Mouse (Mus musculus) brain, embryonic 14.5 days (tissue): Measurements from ENCODE around the gene Yy1.

ENCODE experiments used
- CTCF ChIP-seq: fragments of 200-500 bp; IDR thresholded peaks from 2 replicates; pipeline ENCODE4 v1.5.1; 2012; ENCODE audit warnings: inconsistent platforms, mild to moderate bottlenecking, moderate library complexity, borderline replicate concordance; ENCODE audit not compliant: insufficient read depth, insufficient read length; ENCODE audit errors: extremely low read depth
- POLR2A ChIP-seq: fragments of 200-500 bp; IDR thresholded peaks from 2 replicates; pipeline ENCODE4 v1.6.1; 2012; ENCODE audit warnings: mild to moderate bottlenecking, inconsistent platforms, borderline replicate concordance; ENCODE audit not compliant: poor library complexity, insufficient read depth, insufficient read length, severe bottlenecking; ENCODE audit errors: extremely low read depth

- TF ChIP-seq POLR2A (peak; percentile 48), CTCF (no peak)
Observed at GRCm38 (mm10) chr12:108792152-108792545, 624 bp upstream of the Yy1 start.
